Comparison of ENCODE assay signal across 7 mouse cellular contexts in the genomic region with DNA sequence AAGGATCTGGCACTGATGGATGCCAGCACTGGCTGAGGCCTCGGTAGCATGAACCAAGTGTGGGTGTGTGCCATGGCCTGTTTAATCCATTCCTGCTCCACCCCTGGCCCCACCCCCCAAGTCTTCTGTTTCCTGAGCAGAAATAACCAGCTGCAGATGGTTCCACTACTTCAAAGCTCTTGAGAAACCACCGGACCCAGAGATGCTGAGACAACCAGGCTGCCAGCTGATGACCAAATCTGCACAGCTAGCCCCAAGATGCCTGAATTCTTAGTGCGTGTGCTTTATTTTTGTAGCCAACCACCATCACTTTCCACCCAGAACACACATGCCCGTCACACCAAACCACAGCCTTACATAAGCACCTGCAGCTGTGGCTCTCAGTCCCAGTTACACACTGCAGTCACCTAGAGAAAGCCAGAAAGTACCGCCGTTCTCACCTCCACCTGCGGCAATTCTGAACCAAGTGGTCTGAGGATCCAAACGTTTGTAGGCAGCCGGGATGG. TPM values are rescaled to one million over a fixed set of nuclear protein-coding genes. Genes with fewer than 3 reads are reported as not detected.
A peak's percentile ranks its signal among the peaks of the same experiment; 100 is the strongest.
DNase-seq lines count a peak whose midpoint lies in the region; ATAC-seq and TF ChIP-seq lines count a peak whose summit lies in the region.

No protein-coding gene starts in this region.

- 0 out of 2 replicates have a peak overlapping the region, but pooled peaks have one; percentile 13 for H3K4me2 ChIP-seq in limb, embryonic 12.5 days

- no peak overlapping the region for H3K9ac ChIP-seq in limb, embryonic 12.5 days (replicated peaks)

- peak; percentile 45; the same call in 1 of the 2 replicates for ATAC-seq in limb, embryonic 12.5 days (ENCODE audit: insufficient number of reproducible peaks, insufficient read depth, low FRiP score, low TSS enrichment, low read depth)
- no peak for ATAC-seq in cerebellum, adult (ENCODE audit: insufficient number of reproducible peaks, low FRiP score, low TSS enrichment)

- peaks cover 13% of the 10 kb centered on the region for H3K36me3 ChIP-seq in limb, embryonic 12.5 days

- WGBS in limb, embryonic 12.5 days, result 46% methylated on average over 9 of the region's 9 CpGs

- peak; percentile 85 for DNase-seq in layer of hippocampus, adult 9-11 months
- DNase-seq in layer of hippocampus, adult 8-10 months (ENCODE audit: low spot score in 2 of 2), result no peak
- peak; percentile 24 for DNase-seq in brain, embryonic 14.5 days (ENCODE audit: low read depth)
- DNase-seq in spleen, postnatal 36 days (ENCODE audit: low spot score in 2 of 2), result peak; percentile 77 to 83
- DNase-seq in retina, embryonic 14.5 days (ENCODE audit: low spot score), result no peak

- no peak for TF ChIP-seq POLR2A in brain, embryonic 14.5 days (IDR thresholded peaks at IDR 0.05; ENCODE audit: borderline replicate concordance, extremely low read depth, insufficient read depth, insufficient read length, poor library complexity, severe bottlenecking)

- no peaks in the 10 kb centered on the region for H3K9me3 ChIP-seq in limb, embryonic 12.5 days

- peak overlapping the region; percentile 72 for H3K27ac ChIP-seq in limb, embryonic 12.5 days

- peaks cover 85% of the 10 kb centered on the region for H3K4me1 ChIP-seq in limb, embryonic 12.5 days (replicated peaks)

- H3K27me3 ChIP-seq in limb, embryonic 12.5 days, result no peaks in the 10 kb centered on the region

- TF ChIP-seq CTCF in brain, embryonic 14.5 days (IDR thresholded peaks at IDR 0.05; ENCODE audit: borderline replicate concordance, extremely low read depth, insufficient read depth, insufficient read length), result no peak

- no peak overlapping the region for H3K4me3 ChIP-seq in limb, embryonic 12.5 days (replicated peaks)

RNA-seq across cellular contexts. Expression of a gene that starts 20.3 kb away (rescaled TPM):
- 10 to 100 TPM; 48.8 to 57.3 (median 53.6) TPM for total RNA-seq in layer of hippocampus, adult 8-10 months (2022)
- polyA plus RNA-seq in brain, embryonic 14.5 days (2012; rRNA removed), result 15.0 and 25.5 TPM in 2 replicates
- 39.9 and 43.4 TPM in 2 replicates for polyA plus RNA-seq in limb, embryonic 12.5 days (2016; fragmentation: Nextera tagmentation; extraction: Ambion mirVana)

Comparison
In these comparisons a context has a peak if more than half of its experiments do, and no peak if none do; other contexts are left out.
1. DNase-seq: peak in layer of hippocampus, adult 9-11 months (single experiment), brain, embryonic 14.5 days (single experiment) and spleen, postnatal 36 days (2 of 2); none in layer of hippocampus, adult 8-10 months (0 of 2) and retina, embryonic 14.5 days (single experiment).